Mouse (Mus musculus): ENCODE measurements at regions not wholly inside any gene's neighbourhood (a gene's known extent, or its start where the extent isn't known, plus 50 kb on each side); places are given as distances from the start of the nearest gene placed in this dataset.
"Not testable (repeated sequence)": the region's sequence is repeated elsewhere in the genome, so short reads cannot be mapped to it uniquely, and the experiment has no call there.

- no peak for DNase-seq (ENCODE audit: low spot score)
Measured at GRCm38 (mm10) chr10:10270297-10270696, 201.8 kb downstream of the Adgb start.

- DNase-seq (ENCODE audit: low spot score), result no peak
Measured at GRCm38 (mm10) chr10:10252540-10253318, 219.4 kb downstream of the Adgb start.

GRCm38 (mm10) chr10:10252136-10252535 is 220.0 kb downstream of the Adgb start:
- DNase-seq (ENCODE audit: low spot score), result no peak

GRCm38 (mm10) chr10:10234894-10235523 is 237.1 kb downstream of the Adgb start:
- no peak for DNase-seq (ENCODE audit: low spot score)

GRCm38 (mm10) chr10:10224582-10225144 is 247.5 kb downstream of the Adgb start:
- DNase-seq (ENCODE audit: low spot score), result no peak

GRCm38 (mm10) chr10:10219726-10220125 is 252.4 kb downstream of the Adgb start:
- DNase-seq (ENCODE audit: low spot score), result no peak

- DNase-seq (ENCODE audit: low spot score), result no peak
Measured at GRCm38 (mm10) chr10:10216892-10217291, 255.2 kb downstream of the Adgb start.

- no peak for DNase-seq (ENCODE audit: low spot score)
Measured at GRCm38 (mm10) chr10:10215376-10215775, 256.8 kb downstream of the Adgb start.

GRCm38 (mm10) chr10:10208354-10208753 is 263.8 kb downstream of the Adgb start:
- DNase-seq (ENCODE audit: low spot score), result no peak

- no peak for DNase-seq (ENCODE audit: low spot score)
Measured at GRCm38 (mm10) chr10:10205805-10206520, 266.2 kb downstream of the Adgb start.

GRCm38 (mm10) chr10:10203982-10204381 is 268.1 kb downstream of the Adgb start:
- DNase-seq (ENCODE audit: low spot score), result no peak

GRCm38 (mm10) chr10:10190308-10190707 is 281.8 kb downstream of the Adgb start:
- DNase-seq (ENCODE audit: low spot score), result no peak

- DNase-seq (ENCODE audit: low spot score), result no peak
Measured at GRCm38 (mm10) chr10:10188113-10188512, 284.0 kb downstream of the Adgb start.

GRCm38 (mm10) chr10:10186721-10187120 is 285.4 kb downstream of the Adgb start:
- DNase-seq (ENCODE audit: low spot score), result peak; percentile 42

- peak; percentile 12 for DNase-seq (ENCODE audit: low spot score)
Measured at GRCm38 (mm10) chr10:10185298-10185883, 284.5 kb upstream of the Stxbp5 start.

GRCm38 (mm10) chr10:10184386-10184785 is 283.5 kb upstream of the Stxbp5 start:
- DNase-seq (ENCODE audit: low spot score), result peak; percentile 67

- DNase-seq (ENCODE audit: low spot score), result not testable (repeated sequence)
Measured at GRCm38 (mm10) chr10:10177037-10177436, 276.2 kb upstream of the Stxbp5 start.
